Mouse (Mus musculus) retina, embryonic 14.5 days (tissue): ENCODE data around the gene Gga2.

Experiments
- DNase-seq: peaks from one replicate; pipeline ENCODE4 v3.0.0-alpha.2; 2015; ENCODE audit warnings: low spot score

Gga2 gene

GRCm38 (mm10) chr7:122000396-122000795 lies 20.6 kb downstream of the Gga2 start:
- no peak for DNase-seq

DNA sequence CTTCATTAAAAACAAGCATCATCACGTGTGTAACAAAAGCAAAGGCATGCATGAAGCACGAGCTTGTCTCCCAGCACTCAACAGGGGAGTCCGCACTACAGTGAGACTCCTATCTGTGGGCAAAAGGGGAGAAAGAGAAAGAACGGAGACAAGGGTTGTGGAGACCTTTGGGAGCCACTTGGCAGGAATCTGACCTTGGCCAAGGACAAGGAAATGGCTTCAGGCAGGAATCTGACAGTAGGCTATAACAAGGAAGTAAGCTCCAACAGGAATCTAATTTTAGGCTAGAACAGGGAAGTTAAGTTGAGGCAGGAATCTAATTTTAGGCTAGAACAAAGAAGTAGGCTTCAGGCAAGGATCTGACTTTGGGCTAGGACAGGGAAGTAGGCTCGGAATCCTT lies 25.1 kb downstream of the Gga2 start:
- no peak for DNase-seq

DNA sequence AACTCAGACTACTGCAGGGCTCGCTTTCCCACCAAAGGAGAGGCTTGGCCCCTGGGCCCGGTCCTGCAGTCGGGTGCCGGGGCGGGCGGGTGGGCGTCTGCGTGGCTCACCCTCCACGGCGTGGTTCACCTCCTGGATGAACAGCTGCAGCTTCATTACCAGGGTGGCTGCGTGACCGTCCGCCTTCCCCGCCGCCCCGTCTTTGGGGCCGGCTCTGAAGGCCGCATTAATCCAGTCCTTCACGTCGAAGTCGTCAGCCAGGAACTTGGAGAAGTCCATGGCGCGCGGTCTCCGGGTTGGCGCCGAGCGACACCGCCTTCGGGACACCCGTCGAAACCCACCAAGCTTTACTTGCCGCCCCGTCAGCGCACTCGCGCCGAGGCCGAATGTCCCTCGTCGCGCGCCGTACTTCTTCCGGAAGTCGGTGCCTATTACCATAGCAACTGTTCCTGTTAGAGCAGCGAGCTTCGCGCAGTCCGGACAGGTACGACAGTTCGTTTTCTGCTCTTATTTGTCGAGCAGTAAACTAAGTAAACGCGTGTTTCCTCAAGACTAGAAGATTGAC lies 39.6 kb downstream of the Gga2 start, which contains the start of gene Cog7:
Gene Cog7 (minus strand): TSS at position 405 of the 565 bp plus-strand sequence.
- DNase-seq, result peak; percentile 95

GRCm38 (mm10) chr7:121975031-121975430 lies 46.0 kb downstream of the Gga2 start:
- peak; percentile 73 for DNase-seq

DNA sequence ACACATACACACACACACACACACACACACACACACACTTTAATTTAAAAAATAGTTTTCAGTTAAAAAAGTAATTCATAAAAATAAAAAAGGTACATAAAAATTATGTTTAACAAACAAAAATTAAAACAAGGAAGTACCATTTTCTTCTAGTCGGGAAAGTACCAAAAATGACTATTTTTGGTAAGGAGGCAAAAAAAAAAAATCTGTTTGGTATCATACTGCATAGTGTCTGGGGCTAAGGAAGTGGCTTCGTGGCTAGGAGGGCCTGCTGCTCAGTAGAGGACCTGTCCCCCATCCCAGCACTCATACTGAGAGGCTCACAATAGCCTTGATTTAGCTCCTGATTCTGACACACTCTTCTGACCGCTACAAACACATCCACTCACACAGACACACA lies 49.3 kb downstream of the Gga2 start:
- no peak for DNase-seq

- no peak for DNase-seq
Measured at GRCm38 (mm10) chr7:121970250-121970649, 50.8 kb downstream of the Gga2 start.

DNA sequence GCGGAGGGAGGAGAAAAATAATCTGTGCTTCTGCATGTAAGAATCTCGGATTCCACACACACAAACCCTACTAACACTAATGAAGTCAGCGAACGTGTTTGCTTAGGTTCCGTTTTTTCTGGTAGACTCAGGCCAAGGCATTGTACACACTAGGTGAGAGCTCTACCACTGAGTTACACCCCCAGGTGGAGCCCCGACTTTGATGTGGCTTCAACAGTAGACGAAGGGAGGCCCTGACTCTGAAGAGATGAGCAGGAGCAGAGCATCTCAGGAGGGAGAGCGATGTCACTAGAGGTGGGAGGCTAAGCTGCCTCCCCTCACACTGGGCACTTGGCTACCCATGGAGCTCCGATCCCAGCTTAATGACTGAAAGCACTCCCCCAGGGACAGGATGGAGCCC lies 52.2 kb downstream of the Gga2 start:
- no peak for DNase-seq

DNA sequence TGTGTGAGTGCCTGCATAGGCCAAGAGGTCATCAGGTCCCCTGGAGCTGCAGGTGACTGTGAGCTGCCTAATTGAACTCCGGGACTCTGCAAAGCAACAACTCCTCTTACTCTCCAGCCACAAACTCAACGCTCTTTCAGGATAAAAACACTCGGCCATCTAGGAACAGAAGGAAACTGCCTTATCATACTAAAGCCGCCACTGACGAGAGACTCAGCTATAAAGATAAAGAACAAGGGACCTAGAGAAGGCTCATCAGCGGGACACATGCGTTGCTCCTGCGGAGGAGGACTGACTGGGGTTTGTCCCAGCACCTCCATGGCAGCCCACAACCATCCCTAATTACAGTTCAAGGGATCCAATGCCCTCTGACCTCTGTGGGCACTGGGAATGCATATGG lies 52.8 kb downstream of the Gga2 start:
- DNase-seq, result no peak

- no peak for DNase-seq
Measured at GRCm38 (mm10) chr7:121966169-121966568, 54.9 kb downstream of the Gga2 start.

- DNase-seq, result peak; percentile 81
Measured at GRCm38 (mm10) chr7:121963883-121964398, 57.1 kb downstream of the Gga2 start.

GRCm38 (mm10) chr7:121962571-121962959 lies 58.5 kb downstream of the Gga2 start:
- DNase-seq, result no peak

DNA sequence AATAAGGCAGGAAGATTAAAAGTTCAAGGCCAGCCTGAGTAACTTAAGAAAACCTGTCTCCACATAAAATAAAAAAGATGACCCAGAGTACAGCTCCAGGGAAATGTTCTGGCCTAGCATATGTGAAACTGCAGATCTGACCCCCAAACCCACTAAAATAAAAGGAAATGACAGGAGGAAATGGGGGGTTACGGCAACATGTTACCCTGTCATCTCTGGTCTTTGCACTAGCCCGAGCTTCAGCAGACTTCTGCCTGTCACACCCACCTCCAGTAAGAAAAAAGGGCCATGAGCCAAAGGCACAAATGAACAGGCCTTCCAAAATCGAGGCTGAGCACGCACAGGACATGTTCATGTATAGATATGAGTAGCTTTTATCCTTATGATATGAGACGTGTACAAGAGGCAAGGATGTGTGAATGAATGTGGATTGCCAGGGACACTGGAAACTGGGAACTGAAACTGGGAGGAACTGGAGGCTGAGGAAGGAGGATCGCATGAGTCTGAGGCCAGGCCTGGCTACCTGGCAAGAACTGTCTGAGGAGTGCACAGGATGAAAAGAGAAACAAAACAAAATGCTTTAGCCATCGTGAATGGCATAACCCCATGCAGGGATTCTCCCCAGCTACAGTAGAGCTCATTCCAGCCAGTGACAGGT lies 59.0 kb downstream of the Gga2 start:
- DNase-seq, result no peak

DNA sequence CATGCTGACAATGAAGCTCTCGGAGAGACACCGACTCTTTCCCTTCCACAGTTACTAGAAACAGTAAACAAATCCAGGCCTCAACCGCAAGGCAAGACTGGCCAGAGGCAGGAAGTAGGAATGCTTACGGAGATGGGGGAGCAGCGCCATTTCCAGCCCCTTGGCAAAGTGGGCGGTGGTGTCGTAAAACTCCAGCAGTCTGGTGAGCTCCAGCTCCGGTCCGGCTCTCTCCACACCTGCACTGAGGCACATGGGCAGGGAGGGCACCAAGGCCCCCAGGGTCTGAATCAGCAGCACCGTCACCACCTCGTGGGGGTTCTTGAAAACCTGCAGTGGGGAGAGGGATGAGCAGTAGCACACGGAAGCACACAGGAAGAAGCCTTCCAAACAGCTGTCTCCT lies 65.2 kb downstream of the Gga2 start:
- DNase-seq, result no peak

DNA sequence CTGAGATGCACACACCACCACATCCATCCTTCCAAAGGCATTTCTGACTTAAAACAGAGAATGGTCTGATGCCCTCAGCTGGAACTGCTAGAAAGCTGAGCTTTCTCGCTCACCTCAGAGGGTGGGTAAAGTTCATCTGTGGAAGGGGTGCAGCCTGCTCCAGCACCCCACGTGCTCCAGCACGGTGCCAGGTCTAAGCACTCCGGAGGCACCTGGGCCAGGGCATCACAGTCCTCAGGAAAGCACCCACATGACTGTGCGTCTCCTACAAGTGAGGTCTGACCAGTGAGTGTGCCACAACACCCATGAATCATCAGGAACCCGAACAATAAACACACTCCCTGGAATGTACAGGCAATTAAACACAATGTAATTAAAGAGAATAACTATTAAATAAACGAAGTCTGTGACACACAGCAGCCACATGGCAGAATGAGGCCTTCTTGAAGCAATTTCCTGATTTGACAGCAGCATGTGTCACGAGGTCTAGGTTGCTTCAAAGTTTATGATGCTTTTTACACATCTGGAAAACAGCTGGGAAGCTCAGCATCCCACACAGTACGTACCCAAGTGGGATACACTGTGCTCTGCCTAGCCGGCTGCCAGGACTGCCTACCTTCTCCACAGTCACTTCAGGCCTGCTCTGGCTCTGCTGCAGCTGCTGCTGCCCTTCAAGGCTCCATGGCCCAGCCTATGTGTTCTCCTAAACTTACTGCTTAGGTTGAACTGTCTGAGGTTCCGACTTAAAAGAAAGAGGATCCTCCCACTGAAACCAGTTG lies 65.9 kb downstream of the Gga2 start:
- no peak for DNase-seq

DNA sequence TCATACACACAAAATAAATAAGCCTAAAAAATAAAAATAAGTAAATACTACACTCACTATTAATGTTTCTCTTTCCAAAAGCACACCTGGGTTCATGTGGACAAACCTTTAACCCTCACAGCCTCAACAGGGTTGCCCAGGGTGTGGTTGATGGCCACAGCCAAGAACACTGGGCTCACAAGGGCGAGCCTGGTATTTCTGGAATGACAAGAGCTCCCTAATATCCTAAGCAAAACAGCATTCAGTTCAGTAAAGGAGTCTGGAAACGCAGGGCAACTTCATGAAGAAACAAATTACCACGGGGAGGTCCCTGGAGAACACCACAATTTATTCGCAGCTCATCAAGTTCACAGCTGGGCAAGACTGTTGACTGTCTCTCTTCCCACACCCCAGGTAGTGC lies 73.5 kb downstream of the Gga2 start:
- DNase-seq, result no peak

DNA sequence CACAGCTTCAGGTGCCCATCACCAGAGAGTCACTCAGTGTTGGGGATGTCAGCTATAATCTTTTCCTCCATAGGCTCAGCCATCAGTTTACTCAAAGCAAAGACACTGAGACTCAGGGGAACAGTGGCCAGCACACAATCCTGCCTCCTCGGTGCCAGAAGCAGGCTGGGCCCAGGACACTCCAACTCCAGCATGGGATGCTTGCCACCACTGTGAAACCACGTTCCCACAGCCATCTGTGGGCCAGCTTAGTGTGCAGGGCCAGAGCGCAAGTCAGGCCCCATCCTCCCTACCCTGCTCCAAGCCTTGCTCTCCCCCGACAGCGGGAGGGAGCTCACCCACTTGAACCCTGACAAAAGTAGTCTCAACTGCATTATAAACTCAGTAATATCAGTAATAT lies 74.8 kb downstream of the Gga2 start:
- DNase-seq, result no peak

DNA sequence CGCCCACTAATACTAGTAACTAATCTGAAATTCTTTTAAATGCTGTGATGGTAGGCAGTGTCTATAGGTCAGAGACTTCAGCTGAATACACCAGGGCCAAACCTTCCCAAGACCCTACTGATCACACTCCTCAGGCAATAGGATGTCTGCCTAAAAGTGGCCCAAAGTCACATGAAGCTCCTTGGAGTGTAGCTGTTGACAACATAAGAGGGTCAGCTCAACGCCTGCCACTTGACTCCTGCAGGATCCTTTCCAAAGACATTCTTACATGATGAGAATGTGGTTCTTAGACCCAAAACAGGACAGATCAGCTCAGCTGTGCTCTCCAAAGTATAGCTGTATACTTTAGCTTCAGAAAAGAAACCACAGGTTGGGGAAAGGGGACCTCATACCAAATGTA lies 78.7 kb downstream of the Gga2 start:
- DNase-seq, result no peak

GRCm38 (mm10) chr7:121941640-121942039 lies 79.4 kb downstream of the Gga2 start:
- DNase-seq, result no peak

GRCm38 (mm10) chr7:121941016-121941415 lies 80.0 kb downstream of the Gga2 start:
- DNase-seq, result no peak

DNA sequence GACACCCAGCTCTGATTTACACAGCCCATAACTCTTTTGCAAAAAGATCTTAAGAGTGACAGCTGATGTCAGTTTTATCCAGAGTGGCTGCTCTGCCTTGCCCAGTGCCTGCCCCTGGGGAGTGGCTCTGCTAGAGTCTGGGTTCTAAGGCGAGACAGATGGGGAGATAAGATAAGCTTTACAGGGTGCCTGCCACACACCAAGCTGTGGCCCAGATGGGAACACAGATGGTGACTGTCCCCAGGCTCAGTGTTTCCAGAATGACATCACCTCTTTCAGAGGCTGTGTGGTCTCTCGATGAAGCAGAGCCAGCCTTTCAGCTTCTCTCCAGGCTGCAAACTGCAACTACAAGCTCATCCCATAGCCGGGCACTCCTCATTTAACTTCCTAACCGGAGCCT lies 81.3 kb downstream of the Gga2 start:
- peak; percentile 75 for DNase-seq

GRCm38 (mm10) chr7:121939244-121939643 lies 81.8 kb downstream of the Gga2 start:
- DNase-seq, result no peak

- peak; percentile 21 for DNase-seq
Measured at GRCm38 (mm10) chr7:121938124-121938891, 82.7 kb downstream of the Gga2 start.
